Mouse (Mus musculus): ENCODE data around the gene Fcgrt. TPM values are rescaled to one million over a fixed set of nuclear protein-coding genes. Genes with fewer than 3 reads are reported as not detected.

Fcgrt gene
- total RNA-seq, 1 experiment, result 10.6 TPM

- H3K4me3 ChIP-seq (ENCODE audit: insufficient read depth in 1 of 2, low read depth in 1 of 2, low read length in 2 of 2, poor library complexity in 1 of 2, severe bottlenecking in 1 of 2), result no peak overlapping the region
- TF ChIP-seq ZNF384 (IDR thresholded peaks at IDR 0.05; ENCODE audit: low read depth, low read length) (no peak), ZC3H11A (IDR thresholded peaks at IDR 0.05; ENCODE audit: borderline replicate concordance, low read depth, low read length) (no peak), MAFK (IDR thresholded peaks at IDR 0.05; ENCODE audit: insufficient read depth, low read depth, low read length) (no peak), HCFC1 (IDR thresholded peaks at IDR 0.05; ENCODE audit: borderline replicate concordance, insufficient read depth, low read length) (no peak), CHD2 (IDR thresholded peaks at IDR 0.05; ENCODE audit: low read depth, low read length) (no peak)
- in situ Hi-C loops (cut with MboI; ENCODE audit: low sequenced_read_pairs in 2 of 2, unreplicated experiment in 2 of 2), result no loop called here
- no peak overlapping the region for H3K27ac ChIP-seq (ENCODE audit: insufficient read depth, low read depth, low read length, poor library complexity, severe bottlenecking)
- peaks cover 0 to 21% of the 10 kb centered on the region in 2 experiments; a peak in 2 of 4 replicates for H3K4me1 ChIP-seq (ENCODE audit: control insufficient read depth in 2 of 2, insufficient read depth in 2 of 2, low read length in 2 of 2, poor library complexity in 1 of 2)
- no peaks in the 10 kb centered on the region for H3K9me3 ChIP-seq (ENCODE audit: control insufficient read depth, insufficient read depth, low read depth, low read length)
- H3K9ac ChIP-seq (ENCODE audit: insufficient read depth, low read depth, low read length, poor library complexity, severe bottlenecking), result no peak overlapping the region
- H3K36me3 ChIP-seq (ENCODE audit: control insufficient read depth, insufficient read depth, low read length, poor library complexity, severe bottlenecking), result peaks cover 3% of the 10 kb centered on the region; the same call in 1 of the 2 replicates
- no peak for DNase-seq (ENCODE audit: low read depth, low spot score)
Observed at GRCm38 (mm10) chr7:45086084-45086483, 17.6 kb downstream of the Fcgrt start.

- in situ Hi-C loops (cut with MboI; ENCODE audit: low sequenced_read_pairs in 2 of 2, unreplicated experiment in 2 of 2), result no loop called here
- Histone ChIP-seq H3K4me1 (ENCODE audit: control insufficient read depth in 2 of 2, insufficient read depth in 2 of 2, low read length in 2 of 2, poor library complexity in 1 of 2) (peaks cover 0 to 17% of the 10 kb centered on the region in 2 experiments; a peak in 2 of 4 replicates), H3K9me3 (ENCODE audit: control insufficient read depth, insufficient read depth, low read depth, low read length) (no peaks in the 10 kb centered on the region), H3K36me3 (ENCODE audit: control insufficient read depth, insufficient read depth, low read length, poor library complexity, severe bottlenecking) (peaks cover 3% of the 10 kb centered on the region; the same call in 1 of the 2 replicates), H3K9ac (ENCODE audit: insufficient read depth, low read depth, low read length, poor library complexity, severe bottlenecking) (peak overlapping the region; percentile 21; the same call in 1 of the 2 replicates), H3K4me3 (ENCODE audit: insufficient read depth in 1 of 2, low read depth in 1 of 2, low read length in 2 of 2, poor library complexity in 1 of 2, severe bottlenecking in 1 of 2) (peak overlapping the region in 1 of 2 experiments; percentile 46; a peak in 2 of 4 replicates), H3K27ac (ENCODE audit: insufficient read depth, low read depth, low read length, poor library complexity, severe bottlenecking) (no peak overlapping the region)
- DNase-seq (ENCODE audit: low read depth, low spot score), result no peak
- TF ChIP-seq ZC3H11A (IDR thresholded peaks at IDR 0.05; ENCODE audit: borderline replicate concordance, low read depth, low read length) (no peak), MAFK (IDR thresholded peaks at IDR 0.05; ENCODE audit: insufficient read depth, low read depth, low read length) (no peak), HCFC1 (IDR thresholded peaks at IDR 0.05; ENCODE audit: borderline replicate concordance, insufficient read depth, low read length) (no peak), CHD2 (IDR thresholded peaks at IDR 0.05; ENCODE audit: low read depth, low read length) (no peak), ZNF384 (IDR thresholded peaks at IDR 0.05; ENCODE audit: low read depth, low read length) (no peak)
Observed at GRCm38 (mm10) chr7:45083300-45083890, 20.3 kb downstream of the Fcgrt start.

- H3K36me3 ChIP-seq (ENCODE audit: control insufficient read depth, insufficient read depth, low read length, poor library complexity, severe bottlenecking), result peaks cover 5% of the 10 kb centered on the region; the same call in 1 of the 2 replicates
- peaks cover 0 to 16% of the 10 kb centered on the region in 2 experiments; a peak in 2 of 4 replicates for H3K4me1 ChIP-seq (ENCODE audit: control insufficient read depth in 2 of 2, insufficient read depth in 2 of 2, low read length in 2 of 2, poor library complexity in 1 of 2)
Observed at GRCm38 (mm10) chr7:45082401-45083299, 21.0 kb downstream of the Fcgrt start.

GRCm38 (mm10) chr7:45081016-45081415 lies 22.6 kb downstream of the Fcgrt start:
- H3K27ac ChIP-seq (ENCODE audit: insufficient read depth, low read depth, low read length, poor library complexity, severe bottlenecking), result no peak overlapping the region; the same call in 1 of the 2 replicates
- H3K4me3 ChIP-seq (ENCODE audit: insufficient read depth in 1 of 2, low read depth in 1 of 2, low read length in 2 of 2, poor library complexity in 1 of 2, severe bottlenecking in 1 of 2), result no peak overlapping the region
- no peaks in the 10 kb centered on the region for H3K9me3 ChIP-seq (ENCODE audit: control insufficient read depth, insufficient read depth, low read depth, low read length)
- H3K36me3 ChIP-seq (ENCODE audit: control insufficient read depth, insufficient read depth, low read length, poor library complexity, severe bottlenecking), result peaks cover 16% of the 10 kb centered on the region
- no peak overlapping the region for H3K9ac ChIP-seq (ENCODE audit: insufficient read depth, low read depth, low read length, poor library complexity, severe bottlenecking)
- in situ Hi-C loops (cut with MboI; ENCODE audit: low sequenced_read_pairs in 2 of 2, unreplicated experiment in 2 of 2), result no loop called here
- peaks cover 0 to 24% of the 10 kb centered on the region in 2 experiments; a peak in 2 of 4 replicates for H3K4me1 ChIP-seq (ENCODE audit: control insufficient read depth in 2 of 2, insufficient read depth in 2 of 2, low read length in 2 of 2, poor library complexity in 1 of 2)
- TF ChIP-seq ZNF384 (IDR thresholded peaks at IDR 0.05; ENCODE audit: low read depth, low read length) (no peak), ZC3H11A (IDR thresholded peaks at IDR 0.05; ENCODE audit: borderline replicate concordance, low read depth, low read length) (no peak), CHD2 (IDR thresholded peaks at IDR 0.05; ENCODE audit: low read depth, low read length) (no peak), MAFK (IDR thresholded peaks at IDR 0.05; ENCODE audit: insufficient read depth, low read depth, low read length) (no peak), HCFC1 (IDR thresholded peaks at IDR 0.05; ENCODE audit: borderline replicate concordance, insufficient read depth, low read length) (no peak)
- DNase-seq (ENCODE audit: low read depth, low spot score), result no peak

More at GRCm38 (mm10) chr7:45082401-45083299, 21.0 kb downstream of the Fcgrt start:
- Histone ChIP-seq H3K9ac (ENCODE audit: insufficient read depth, low read depth, low read length, poor library complexity, severe bottlenecking) (0 out of 2 replicates have a peak overlapping the region, but pooled peaks have one; percentile 21), H3K4me3 (ENCODE audit: insufficient read depth in 1 of 2, low read depth in 1 of 2, low read length in 2 of 2, poor library complexity in 1 of 2, severe bottlenecking in 1 of 2) (peak overlapping the region in 1 of 2 experiments; percentile 46; a peak in 2 of 4 replicates), H3K27ac (ENCODE audit: insufficient read depth, low read depth, low read length, poor library complexity, severe bottlenecking) (peak overlapping the region; percentile 33; the same call in 1 of the 2 replicates), H3K9me3 (ENCODE audit: control insufficient read depth, insufficient read depth, low read depth, low read length) (no peaks in the 10 kb centered on the region)
- no peak for DNase-seq (ENCODE audit: low read depth, low spot score)
- in situ Hi-C loops (cut with MboI; ENCODE audit: low sequenced_read_pairs in 2 of 2, unreplicated experiment in 2 of 2), result no loop called here
- no peak for TF ChIP-seq HCFC1 (IDR thresholded peaks at IDR 0.05; ENCODE audit: borderline replicate concordance, insufficient read depth, low read length)
- no peak for TF ChIP-seq CHD2 (IDR thresholded peaks at IDR 0.05; ENCODE audit: low read depth, low read length)
- no peak for TF ChIP-seq ZC3H11A (IDR thresholded peaks at IDR 0.05; ENCODE audit: borderline replicate concordance, low read depth, low read length)
- no peak for TF ChIP-seq ZNF384 (IDR thresholded peaks at IDR 0.05; ENCODE audit: low read depth, low read length)
- no peak for TF ChIP-seq MAFK (IDR thresholded peaks at IDR 0.05; ENCODE audit: insufficient read depth, low read depth, low read length)

Data from ES-E14 (cell line).